Mouse (Mus musculus) forebrain, postnatal 0 days (tissue): ENCODE measurements around the gene Scgn. TPM values are rescaled to one million over a fixed set of nuclear protein-coding genes. Genes with fewer than 3 reads are reported as not detected.

ENCODE experiments used
- ATAC-seq: fragments of 200-750 bp; cut with Nextera tagmentation; 2 replicates; pipeline ENCODE4 v1.8.0; 2017; ENCODE audit warnings: mild to moderate bottlenecking, moderate library complexity
- DNase-seq: peaks from one replicate; pipeline ENCODE4 v3.0.0-alpha.2; 2015
- H3K27ac ChIP-seq: fragments of 300-500 bp; sonication (generic); 2 replicates; pipeline ENCODE4 v1.5.1; 2014; ENCODE audit warnings: low read depth, mild to moderate bottlenecking, antibody characterized with exemption, low read length, moderate library complexity, mixed read lengths
- H3K27me3 ChIP-seq: fragments of 300-500 bp; sonication (generic); 2 replicates; pipeline ENCODE4 v1.6.1; 2014; ENCODE audit warnings: mild to moderate bottlenecking, low read length, mixed read lengths; ENCODE audit not compliant: insufficient read depth
- H3K36me3 ChIP-seq: fragments of 300-500 bp; sonication (generic); 2 replicates; pipeline ENCODE4 v1.6.1; 2014; ENCODE audit warnings: mild to moderate bottlenecking, moderate library complexity; ENCODE audit not compliant: insufficient read depth
- H3K4me1 ChIP-seq: fragments of 300-500 bp; sonication (generic); 2 replicates; pipeline ENCODE4 v1.6.1; 2014; ENCODE audit warnings: antibody characterized with exemption; ENCODE audit not compliant: insufficient read depth
- H3K4me2 ChIP-seq: fragments of 300-500 bp; sonication (generic); 2 replicates; pipeline ENCODE4 v1.6.1; 2014; ENCODE audit warnings: low read depth, mild to moderate bottlenecking, moderate library complexity
- H3K4me3 ChIP-seq: fragments of 300-500 bp; sonication (generic); 2 replicates; pipeline ENCODE4 v1.5.1; 2014; ENCODE audit warnings: low read depth, low read length, mixed read lengths
- H3K9ac ChIP-seq: fragments of 300-500 bp; sonication (generic); 2 replicates; pipeline ENCODE4 v1.6.1; 2014; ENCODE audit warnings: mild to moderate bottlenecking
- H3K9me3 ChIP-seq: fragments of 300-500 bp; sonication (generic); 2 replicates; pipeline ENCODE4 v1.6.1; 2016; ENCODE audit warnings: low read length
- CTCF ChIP-seq: sonication (generic); IDR thresholded peaks from 2 replicates; pipeline ENCODE4 v1.5.1; 2016; ENCODE audit warnings: antibody characterized with exemption, control low read depth, low read depth
- WGBS: fragments of 180-500 bp; shearing (Covaris S2); extraction: QIAGEN DNeasy Blood & Tissue Kit; methylation state at CpG from one replicate; pipeline ENCODE4 v1.1.7; 2014; 5-methylcytosine and 5-hydroxymethylcytosine counted together
- polyA plus RNA-seq: library from polyadenylated mRNA; unstranded; fragments of >200 nt; fragmentation: Nextera tagmentation; extraction: Ambion mirVana; gene quantifications from 2 replicates; pipeline ENCODE4 v1.2.1, GENCODE M21; 2015
- total RNA-seq: library from RNA; depleted of rRNA; stranded (reverse); fragments of >200 nt; gene quantifications from 2 replicates; pipeline ENCODE4 v1.2.3, GENCODE M21; 2014

Scgn gene
- total and polyA plus RNA-seq, 2 experiments from 2014 or later, result 1.4 to 2.7 TPM

DNA sequence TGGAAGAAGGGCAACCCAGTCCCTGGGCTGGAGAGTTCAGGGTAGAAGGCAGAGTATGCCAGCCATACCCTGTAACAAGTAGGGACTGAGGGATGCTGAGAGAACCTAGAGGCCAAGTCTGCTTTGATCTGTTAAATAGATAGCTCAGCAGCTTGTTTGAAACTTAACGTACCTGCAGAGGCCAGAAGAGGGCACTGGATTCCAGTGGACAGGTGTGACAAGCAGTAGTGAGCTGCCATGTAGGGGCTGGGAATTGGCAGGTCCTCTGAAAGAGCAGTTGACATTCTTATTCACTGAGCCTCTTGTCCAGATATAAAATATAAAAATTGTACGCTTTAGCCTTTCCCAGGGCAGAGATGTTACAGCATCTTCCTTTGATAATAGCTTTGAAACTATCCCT, 48.2 kb downstream of the Scgn start:
- Histone ChIP-seq H3K4me3 (no peak overlapping the region), H3K4me1 (no peaks in the 10 kb centered on the region), H3K9ac (no peak overlapping the region), H3K27me3 (no peaks in the 10 kb centered on the region), H3K36me3 (no peaks in the 10 kb centered on the region), H3K4me2 (no peak overlapping the region), H3K9me3 (no peaks in the 10 kb centered on the region), H3K27ac (no peak overlapping the region)
- WGBS, result 62% methylated on average over 2 of the region's 2 CpGs
- DNase-seq (no peak), ATAC-seq (no peak)
- TF ChIP-seq CTCF, result peak; percentile 40

DNA sequence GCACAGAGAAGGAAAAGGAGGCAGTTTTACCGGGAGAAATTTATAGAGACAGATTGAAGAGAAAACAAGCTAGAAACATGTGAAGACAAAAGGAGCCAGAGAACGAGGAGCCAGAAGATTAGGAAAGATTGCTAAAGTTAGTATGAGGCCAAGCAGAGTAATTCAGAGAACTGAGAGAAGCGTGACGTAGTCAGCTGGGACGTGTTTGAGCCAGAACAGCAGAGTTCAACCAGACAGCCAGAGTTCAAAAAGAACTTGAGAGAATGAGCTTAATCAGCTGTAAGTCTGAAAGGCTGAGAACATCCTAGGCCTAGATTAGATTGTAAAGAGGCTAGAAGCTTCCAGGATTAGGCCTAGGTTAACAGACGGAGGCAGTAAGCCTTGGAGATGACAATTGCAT, 50.7 kb downstream of the Scgn start:
- 40% methylated on average over 6 of the region's 6 CpGs for WGBS
- Histone ChIP-seq H3K4me2 (no peak overlapping the region), H3K36me3 (no peaks in the 10 kb centered on the region), H3K9me3 (no peaks in the 10 kb centered on the region), H3K9ac (no peak overlapping the region), H3K27me3 (no peaks in the 10 kb centered on the region), H3K4me3 (no peak overlapping the region), H3K4me1 (no peaks in the 10 kb centered on the region), H3K27ac (no peak overlapping the region)
- no peak for TF ChIP-seq CTCF
- ATAC-seq (no peak), DNase-seq (no peak)

DNA sequence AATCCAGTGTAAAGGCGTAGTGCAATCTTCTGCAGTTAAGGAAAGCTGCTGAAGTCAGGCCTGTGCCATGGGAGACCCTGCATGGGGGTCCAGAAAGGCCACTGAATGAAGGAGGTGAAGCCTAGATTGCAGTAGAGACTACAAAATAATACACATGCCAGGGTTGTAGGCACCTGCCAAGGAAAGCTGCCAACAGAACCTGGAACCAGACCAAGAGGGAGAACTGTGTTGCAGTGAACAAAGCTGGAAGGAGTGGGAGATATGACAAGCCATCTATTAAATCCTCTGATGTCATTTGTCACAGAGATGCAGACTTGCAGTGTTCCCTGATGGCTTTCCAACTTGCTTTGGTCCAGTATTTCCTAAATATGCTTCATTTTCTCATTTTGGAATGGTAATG, 52.3 kb downstream of the Scgn start:
- no peak for TF ChIP-seq CTCF
- no peak; the same call in 1 of the 2 replicates for ATAC-seq
- H3K36me3 ChIP-seq, result no peaks in the 10 kb centered on the region

DNA sequence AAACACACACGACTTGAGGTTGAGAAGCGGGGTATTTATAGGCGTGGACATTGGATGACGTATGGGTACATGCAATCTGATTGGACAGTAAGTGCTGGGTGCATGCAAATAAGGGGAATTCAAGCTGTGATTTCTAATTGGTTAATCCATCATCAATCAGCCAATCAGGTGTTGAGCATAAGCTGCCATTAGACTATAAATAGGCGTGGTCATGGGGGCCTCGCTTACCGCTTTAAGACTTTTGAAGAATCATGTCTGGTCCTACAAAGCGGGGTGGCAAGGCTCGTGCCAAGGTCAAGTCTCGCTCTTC, 56.8 kb downstream of the Scgn start, which contains the start of gene Hist1h2aa:
Gene Hist1h2aa, plus strand, starts transcription at position 252 of the 310 bp plus-strand sequence.
- Histone ChIP-seq H3K4me1 (no peaks in the 10 kb centered on the region), H3K27me3 (no peaks in the 10 kb centered on the region), H3K4me2 (no peak within 1 kb of the TSS), H3K9ac (no peak within 1 kb of the TSS), H3K27ac (no peak within 1 kb of the TSS), H3K4me3 (no peak within 1 kb of the TSS), H3K36me3 (no peaks in the 10 kb centered on the region), H3K9me3 (no peaks in the 10 kb centered on the region)
- no peak for TF ChIP-seq CTCF
- DNase-seq (no peak), ATAC-seq (no peak)
- 96% methylated on average over 10 of the region's 10 CpGs for WGBS

More for the DNA sequence above, 52.3 kb downstream of the Scgn start:
- Histone ChIP-seq H3K4me3 (no peak overlapping the region), H3K4me2 (no peak overlapping the region), H3K27me3 (no peaks in the 10 kb centered on the region), H3K27ac (no peak overlapping the region), H3K4me1 (no peaks in the 10 kb centered on the region), H3K9me3 (no peaks in the 10 kb centered on the region), H3K9ac (no peak overlapping the region)
- WGBS, result 67% methylated on average over 1 of the region's 1 CpGs
- DNase-seq, result peak; percentile 57

DNA sequence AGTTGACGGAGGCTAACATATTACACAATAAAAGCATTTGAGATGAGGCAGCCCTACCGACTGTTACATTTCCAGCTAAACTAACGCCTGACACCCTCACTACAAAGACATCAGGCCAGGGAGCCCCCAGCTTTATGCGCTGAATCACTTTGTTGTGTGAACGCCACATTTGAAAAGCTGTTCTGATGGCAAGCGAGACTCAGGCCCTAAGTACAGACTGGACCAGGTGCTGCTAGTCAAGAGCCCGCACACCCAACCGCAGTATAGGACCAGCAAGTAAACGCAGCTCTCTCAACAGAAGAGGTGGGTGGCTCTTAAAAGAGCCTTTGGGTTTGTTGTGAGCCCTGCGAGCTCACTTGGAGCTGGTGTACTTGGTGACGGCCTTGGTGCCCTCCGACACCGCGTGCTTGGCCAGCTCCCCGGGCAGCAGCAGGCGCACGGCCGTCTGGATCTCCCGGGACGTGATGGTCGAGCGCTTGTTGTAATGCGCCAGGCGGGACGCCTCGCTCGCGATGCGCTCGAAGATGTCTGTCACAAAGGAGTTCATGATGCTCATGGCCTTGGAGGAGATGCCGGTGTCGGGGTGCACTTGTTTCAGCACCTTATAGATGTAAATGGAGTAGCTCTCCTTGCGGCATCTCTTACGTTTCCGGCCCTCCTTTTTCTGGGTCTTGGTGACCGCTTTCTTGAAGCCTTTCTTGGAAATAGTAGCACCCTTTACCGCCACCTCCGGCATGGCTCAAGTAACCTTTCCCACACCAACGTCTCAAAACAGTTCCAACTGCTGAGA, 57.4 kb downstream of the Scgn start, which contains the start of gene Hist1h2ba:
Gene Hist1h2ba, minus strand, starts transcription at position 736 of the 790 bp plus-strand sequence.
- Histone ChIP-seq H3K4me2 (no peak within 1 kb of the TSS), H3K27me3 (no peaks in the 10 kb centered on the region), H3K4me3 (no peak within 1 kb of the TSS), H3K27ac (no peak within 1 kb of the TSS), H3K4me1 (no peaks in the 10 kb centered on the region), H3K9ac (no peak within 1 kb of the TSS), H3K9me3 (no peaks in the 10 kb centered on the region), H3K36me3 (no peaks in the 10 kb centered on the region)
- no peak for TF ChIP-seq CTCF
- DNase-seq (no peak), ATAC-seq (no peak)
- 95% methylated on average over 35 of the region's 39 CpGs for WGBS

DNA sequence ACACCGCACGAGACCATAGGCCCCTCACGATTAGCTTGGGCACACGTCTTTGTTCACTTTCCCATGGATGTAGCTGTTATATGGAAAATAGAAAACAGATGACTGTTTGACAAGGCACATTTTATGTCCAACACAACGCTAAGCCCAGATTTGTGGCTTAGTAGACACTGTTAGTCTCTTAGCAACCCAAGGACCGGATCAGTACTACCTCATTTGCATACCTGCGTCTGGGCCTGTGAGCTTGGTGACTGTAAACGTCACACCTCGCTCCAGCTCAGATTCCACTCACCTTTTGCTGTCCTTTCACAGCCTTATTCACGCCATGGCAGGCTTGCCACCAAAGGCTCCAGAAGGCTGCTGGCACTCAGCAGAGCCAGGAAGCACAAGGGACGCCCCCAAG, 60.1 kb downstream of the Scgn start:
- Histone ChIP-seq H3K9me3 (no peaks in the 10 kb centered on the region), H3K4me3 (no peak overlapping the region), H3K36me3 (no peaks in the 10 kb centered on the region), H3K27me3 (no peaks in the 10 kb centered on the region), H3K4me1 (no peaks in the 10 kb centered on the region), H3K4me2 (no peak overlapping the region), H3K9ac (no peak overlapping the region), H3K27ac (no peak overlapping the region)
- ATAC-seq (no peak), DNase-seq (no peak)
- WGBS, result 78% methylated on average over 11 of the region's 11 CpGs
- TF ChIP-seq CTCF, result no peak

DNA sequence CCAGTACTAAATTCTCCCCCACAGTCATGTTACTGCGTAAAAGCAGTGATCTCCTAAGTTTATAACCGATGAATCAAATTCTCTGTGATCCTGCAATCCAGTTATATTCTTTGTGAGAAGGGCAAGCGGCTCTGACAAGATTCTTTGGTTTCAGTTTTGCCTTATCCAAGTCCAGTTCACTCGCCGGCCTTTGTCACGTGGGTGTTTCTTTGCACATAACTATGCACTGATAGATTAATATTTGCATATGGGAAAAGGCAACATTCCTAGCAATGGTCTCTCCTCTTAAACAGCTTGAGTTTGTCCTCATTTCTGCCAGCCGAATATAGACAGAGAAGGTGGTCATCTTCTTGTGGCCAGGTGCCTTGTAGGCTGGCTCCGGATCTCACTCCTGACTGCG, 60.6 kb downstream of the Scgn start:
- no peak for TF ChIP-seq CTCF
- 94% methylated on average over 9 of the region's 9 CpGs for WGBS
- ATAC-seq, result no peak

More for the DNA sequence above, 60.6 kb downstream of the Scgn start:
- H3K4me1 ChIP-seq, result no peaks in the 10 kb centered on the region
- no peaks in the 10 kb centered on the region for H3K9me3 ChIP-seq
- H3K4me3 ChIP-seq, result no peak overlapping the region
- no peak overlapping the region for H3K4me2 ChIP-seq
- no peak overlapping the region for H3K9ac ChIP-seq
- no peak overlapping the region for H3K27ac ChIP-seq
- DNase-seq, result no peak
- H3K36me3 ChIP-seq, result no peaks in the 10 kb centered on the region
- H3K27me3 ChIP-seq, result no peaks in the 10 kb centered on the region
